Mouse (Mus musculus) gastrocnemius, adult 18-20 months (tissue): ENCODE data around the gene Adprhl1. TPM values are rescaled to one million over a fixed set of nuclear protein-coding genes. Genes with fewer than 3 reads are reported as not detected.

ENCODE experiments used
- DNase-seq: peaks from one replicate; pipeline ENCODE4 v3.0.0; 2021; ENCODE audit warnings: low spot score
- long read RNA-seq, 2 experiments: library from polyadenylated mRNA; stranded (forward); transcript quantifications; one replicate each; pipeline ENCODE4 v2.0.0; 2021
- total RNA-seq, 2 experiments: library from RNA; stranded (reverse); gene quantifications; 2 replicates each; pipeline ENCODE4 v1.2.3; 2021

Adprhl1 gene
- 10 to 100 TPM; 59.2 to 95.8 TPM for total RNA-seq
- long read RNA-seq, experiment 1, full-length matches to known transcripts = 21 of 23 reads
- long read RNA-seq, experiment 1, partial matches to known transcripts = 1 of 23 reads
- long read RNA-seq, experiment 1, other reads (novel, unspliced or antisense) = 1 of 23 reads
- long read RNA-seq, experiment 2, full-length matches to known transcripts = 29 of 31 reads
- long read RNA-seq, experiment 2, partial matches to known transcripts = 0 of 31 reads
- long read RNA-seq, experiment 2, other reads (novel, unspliced or antisense) = 2 of 31 reads

- DNase-seq = peak; percentile 88
These were observed at the start of gene Adprhl1 for GRCm38 (mm10) chr8:13254019-13254418. Gene Adprhl1 (minus strand): TSS chr8:13254162.

GRCm38 (mm10) chr8:13301036-13301435, 47.1 kb upstream of the Adprhl1 start:
- DNase-seq = no peak

DNA sequence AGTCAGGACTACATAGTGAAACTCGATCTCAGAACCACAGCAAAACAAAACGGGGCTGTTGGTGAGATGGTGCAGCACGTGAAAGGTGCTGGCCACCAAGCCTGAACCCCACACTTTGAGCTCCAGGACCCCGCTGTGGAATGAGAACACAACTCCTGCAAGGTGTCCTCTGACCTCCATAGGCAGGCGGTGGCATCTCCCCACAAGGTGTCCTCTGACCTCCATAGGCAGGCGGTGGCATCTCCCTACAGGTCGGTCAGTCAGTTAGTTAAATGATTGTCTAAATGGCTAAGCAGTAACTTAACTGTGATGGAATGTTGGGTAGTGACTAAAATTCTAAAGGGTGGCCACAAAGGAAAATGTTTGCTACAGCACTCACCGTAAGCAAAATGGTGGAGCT, 45.6 kb upstream of the Adprhl1 start:
- no peak for DNase-seq

GRCm38 (mm10) chr8:13293677-13294470, 39.9 kb upstream of the Adprhl1 start:
- DNase-seq = no peak

GRCm38 (mm10) chr8:13292364-13292763, 38.4 kb upstream of the Adprhl1 start:
- DNase-seq = peak; percentile 76

- DNase-seq = no peak
These were observed 34.7 kb upstream of the Adprhl1 start for GRCm38 (mm10) chr8:13288646-13289045.

- peak; percentile 94 for DNase-seq
These were observed 34.0 kb upstream of the Adprhl1 start, which contains the start of the genes Dcun1d2 and Tmco3 for GRCm38 (mm10) chr8:13287692-13288623. Gene Dcun1d2 (minus strand): TSS chr8:13288131. Gene Tmco3 (plus strand): TSS chr8:13288190.

DNA sequence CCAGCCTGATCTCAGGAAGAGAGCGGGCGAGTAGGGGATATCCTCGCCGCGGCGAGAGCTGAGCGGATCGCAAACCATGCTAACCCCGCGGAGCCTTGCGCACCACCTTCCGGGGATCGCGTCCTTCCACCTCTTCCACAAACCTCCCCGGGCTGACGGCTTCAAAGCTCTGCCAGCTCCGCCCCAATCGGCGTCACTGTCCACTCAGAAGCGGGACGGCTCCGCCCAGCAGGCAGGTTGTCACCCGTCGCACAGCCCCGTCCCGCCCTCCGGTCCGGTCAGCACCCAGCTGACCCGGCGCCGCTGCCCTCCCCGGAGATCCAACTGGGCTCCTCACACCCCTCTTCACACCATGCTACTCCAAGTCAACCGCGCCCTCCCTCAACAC, 33.3 kb upstream of the Adprhl1 start:
- peak; percentile 89 for DNase-seq

DNA sequence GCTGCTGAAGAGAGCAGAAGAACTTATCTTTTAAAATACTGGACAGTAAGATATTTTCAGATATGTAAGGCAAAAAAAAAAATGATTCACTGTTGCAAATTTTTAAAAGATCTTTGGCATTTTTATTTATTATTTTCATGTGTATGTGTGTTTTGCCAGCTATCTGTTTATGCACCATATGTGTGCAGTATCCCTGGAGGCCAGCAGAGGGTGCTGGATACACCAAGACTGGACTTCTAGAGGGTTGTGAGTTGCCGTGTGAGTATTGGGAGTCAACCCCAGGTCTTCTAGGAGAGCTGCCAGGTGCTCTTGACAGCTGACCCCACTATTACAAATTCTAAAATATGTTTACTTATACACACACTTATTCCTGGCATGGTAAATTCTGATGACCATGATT, 29.2 kb upstream of the Adprhl1 start:
- no peak for DNase-seq

DNA sequence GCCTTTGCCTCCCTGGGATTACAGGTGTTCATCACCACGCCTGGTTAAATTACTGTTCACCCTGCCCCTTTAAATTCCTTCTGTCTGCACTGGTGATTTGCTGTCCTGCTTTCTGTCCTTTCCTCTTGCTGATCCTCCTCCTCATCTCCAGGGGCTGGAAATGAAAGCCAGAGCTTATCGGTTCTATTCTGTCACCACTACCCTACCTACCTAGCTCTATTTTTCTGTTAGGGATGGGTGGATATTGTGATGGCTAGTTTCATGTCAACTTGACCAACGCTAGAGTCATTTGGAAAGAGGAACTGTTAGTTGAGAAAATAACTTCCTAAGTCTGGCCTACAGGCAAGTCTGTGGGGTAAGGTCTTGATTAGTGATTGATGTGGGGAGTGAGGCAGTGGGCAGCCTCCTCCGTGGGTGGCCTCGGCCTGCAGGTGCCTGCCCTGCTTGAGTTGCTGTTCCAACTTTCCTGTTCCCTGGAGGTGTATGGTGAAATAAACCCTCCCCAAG, 23.0 kb upstream of the Adprhl1 start:
- DNase-seq = no peak

DNA sequence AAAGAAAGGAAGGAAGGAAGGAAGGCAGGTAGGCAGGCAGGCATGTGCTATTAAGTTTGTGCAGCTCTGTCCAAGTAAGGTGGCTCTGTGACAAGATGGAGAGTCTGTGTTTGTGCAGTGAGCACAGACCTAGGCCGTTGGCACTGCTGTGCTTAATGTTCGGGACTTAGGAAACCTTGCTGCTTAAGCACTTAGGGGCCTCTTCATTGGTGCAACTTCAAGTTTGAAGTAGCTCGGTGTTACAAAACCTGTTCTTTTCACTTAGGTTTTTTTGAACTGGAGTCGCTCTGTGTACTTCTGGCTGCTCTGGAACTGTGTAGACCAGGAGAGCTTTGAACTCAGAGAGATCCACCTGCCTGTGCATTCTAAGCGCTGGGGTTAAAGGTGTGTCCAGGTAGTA, 18.9 kb upstream of the Adprhl1 start:
- no peak for DNase-seq

DNA sequence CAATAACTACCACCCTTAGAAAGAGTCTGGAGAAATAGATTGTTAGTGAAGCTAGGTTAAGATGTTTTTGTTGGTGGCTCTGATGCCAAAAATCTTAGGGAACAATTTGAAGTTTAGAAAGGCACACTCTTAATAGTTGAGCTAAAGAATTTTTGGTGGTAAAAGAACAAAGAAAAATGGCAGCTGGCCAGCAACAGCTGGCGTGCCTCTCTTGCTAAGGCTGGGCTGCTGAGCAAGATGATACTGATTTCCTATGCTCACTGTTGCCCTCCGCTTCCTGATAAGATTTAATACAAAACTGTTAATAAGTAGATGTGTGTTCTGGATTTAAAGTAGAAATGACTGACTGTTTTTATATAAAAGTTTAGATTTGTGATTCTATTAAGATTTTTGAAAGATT, 13.6 kb upstream of the Adprhl1 start:
- DNase-seq = no peak

GRCm38 (mm10) chr8:13263376-13263775, 9.4 kb upstream of the Adprhl1 start:
- DNase-seq = no peak

- DNase-seq = peak; percentile 51
These were observed 549 bp downstream of the Adprhl1 start for GRCm38 (mm10) chr8:13253413-13253812.

DNA sequence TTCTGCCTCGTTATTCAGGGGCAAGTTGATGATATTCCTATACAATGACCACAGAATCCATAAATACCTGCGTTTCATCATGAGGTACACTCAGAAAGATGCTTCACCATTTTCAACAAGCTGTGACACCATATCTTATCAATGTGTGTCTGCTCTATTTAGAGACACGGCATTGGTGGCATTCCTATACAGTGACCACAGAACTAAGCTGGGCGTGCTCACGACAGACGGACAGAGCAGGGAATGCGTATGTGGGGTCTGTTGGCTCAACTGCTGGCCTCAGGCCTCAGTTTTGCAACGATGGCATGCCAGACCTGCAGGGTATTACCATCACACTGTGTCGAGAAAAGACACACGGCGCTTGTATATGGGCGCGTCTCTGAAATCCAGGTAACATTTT, 1.1 kb downstream of the Adprhl1 start:
- DNase-seq = peak; percentile 48

DNA sequence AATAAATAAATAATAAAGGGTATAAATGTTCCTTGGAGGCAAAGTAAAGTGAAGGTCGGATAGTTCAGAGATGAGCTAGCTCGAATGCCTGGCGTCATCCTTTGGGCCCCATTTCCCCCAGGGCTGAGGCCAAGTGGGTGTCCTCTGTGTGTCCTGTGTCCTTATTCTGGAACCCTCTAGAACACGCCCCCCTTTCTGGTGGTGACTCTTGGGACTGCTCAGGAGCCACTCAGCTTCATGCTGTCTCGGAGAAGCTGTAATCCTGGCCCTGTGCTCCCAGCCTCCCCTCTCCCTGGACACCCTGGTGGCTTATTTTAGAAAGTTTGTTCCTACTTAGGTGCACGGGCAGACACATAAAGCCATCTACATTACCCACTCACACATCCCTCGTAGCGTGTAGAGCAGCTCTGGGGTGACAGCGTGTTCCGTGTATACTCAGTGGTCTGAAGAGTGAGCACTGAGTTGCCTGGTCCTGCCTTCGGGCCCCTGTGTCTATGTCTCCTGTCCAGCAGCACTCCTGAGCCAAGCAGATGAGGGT, 9.6 kb downstream of the Adprhl1 start:
- peak; percentile 32 for DNase-seq

- peak; percentile 43 for DNase-seq
These were observed 10.7 kb downstream of the Adprhl1 start for GRCm38 (mm10) chr8:13242985-13243870.

- DNase-seq = no peak
These were observed 13.3 kb downstream of the Adprhl1 start for GRCm38 (mm10) chr8:13240691-13241090.

- no peak for DNase-seq
These were observed 13.9 kb downstream of the Adprhl1 start for GRCm38 (mm10) chr8:13240055-13240454.

- DNase-seq = no peak
These were observed 19.2 kb downstream of the Adprhl1 start for GRCm38 (mm10) chr8:13234803-13235202.
